Mouse (Mus musculus) left cerebral cortex, adult 9 months (tissue): ENCODE data around the gene Bhmt.
"Not testable (repeated sequence)": the region's sequence is repeated elsewhere in the genome, so short reads cannot be mapped to it uniquely, and the experiment has no call there.

Source experiments
- DNase-seq, 2 experiments: peaks; one replicate each; pipeline ENCODE4 v3.0.0; 2022; ENCODE audit warnings: low spot score in 2 of 2

Bhmt gene

DNA sequence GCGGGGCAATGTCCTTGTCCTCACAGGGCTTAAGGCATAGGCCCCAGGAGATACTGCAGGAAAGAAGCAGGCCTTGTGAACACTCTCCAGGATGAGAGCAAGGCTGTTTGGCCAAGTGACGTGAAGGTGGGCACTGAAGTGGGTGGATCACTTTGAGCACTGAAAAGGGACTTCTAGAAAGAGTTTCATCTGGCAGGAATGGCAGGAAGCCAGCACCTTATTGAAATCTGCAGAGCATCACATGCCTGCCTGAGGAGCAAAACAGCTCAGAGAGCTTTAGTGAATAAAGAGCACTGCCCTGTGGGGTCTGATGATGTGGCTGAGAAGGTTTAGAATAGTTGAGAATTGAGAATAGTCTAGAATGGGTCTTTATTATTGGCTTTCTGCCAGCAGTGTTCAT lies 29.3 kb downstream of the Bhmt start:
- no peak for DNase-seq

GRCm38 (mm10) chr13:93607701-93608100 lies 30.1 kb downstream of the Bhmt start:
- DNase-seq = peak in 1 of 2 experiments; percentile 52

DNA sequence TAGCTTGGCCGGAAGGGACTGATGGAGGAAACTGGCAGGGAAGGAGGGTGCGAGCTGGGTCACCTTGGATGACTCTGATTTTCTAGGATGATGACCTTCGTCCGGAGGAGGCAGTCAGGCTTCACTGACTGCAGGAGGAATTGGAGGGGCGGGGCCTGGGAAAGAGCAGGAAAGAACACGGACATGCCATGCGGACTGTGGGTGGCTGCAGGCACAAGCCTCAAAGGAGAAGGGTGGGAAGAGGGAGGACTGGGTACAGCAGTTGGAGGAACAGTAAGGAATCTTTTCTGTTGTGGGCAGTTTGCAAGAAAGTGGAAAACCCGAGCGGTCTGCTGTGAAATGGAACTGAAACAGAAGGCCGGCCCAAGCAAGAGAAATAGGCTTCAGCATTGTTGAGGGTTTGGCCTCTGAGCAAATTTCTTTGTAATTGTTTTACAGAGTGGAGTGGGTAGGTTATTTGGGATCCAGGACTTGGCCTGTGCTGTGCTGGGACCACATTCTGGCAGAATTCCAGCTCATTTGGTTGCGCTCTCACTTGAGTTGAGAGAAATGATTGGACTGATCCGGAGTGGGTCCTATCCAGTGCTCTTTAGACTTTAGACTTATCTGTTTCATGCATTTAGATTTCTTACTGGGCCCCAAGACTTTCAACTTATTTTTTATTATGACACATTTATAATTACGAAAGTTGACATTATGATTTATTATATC lies 30.7 kb downstream of the Bhmt start:
- peak in 1 of 2 experiments; percentile 46 for DNase-seq

GRCm38 (mm10) chr13:93604698-93605097 lies 33.1 kb downstream of the Bhmt start:
- DNase-seq = peak in 1 of 2 experiments; percentile 54

GRCm38 (mm10) chr13:93601527-93601926 lies 36.2 kb downstream of the Bhmt start:
- DNase-seq = no peak

DNA sequence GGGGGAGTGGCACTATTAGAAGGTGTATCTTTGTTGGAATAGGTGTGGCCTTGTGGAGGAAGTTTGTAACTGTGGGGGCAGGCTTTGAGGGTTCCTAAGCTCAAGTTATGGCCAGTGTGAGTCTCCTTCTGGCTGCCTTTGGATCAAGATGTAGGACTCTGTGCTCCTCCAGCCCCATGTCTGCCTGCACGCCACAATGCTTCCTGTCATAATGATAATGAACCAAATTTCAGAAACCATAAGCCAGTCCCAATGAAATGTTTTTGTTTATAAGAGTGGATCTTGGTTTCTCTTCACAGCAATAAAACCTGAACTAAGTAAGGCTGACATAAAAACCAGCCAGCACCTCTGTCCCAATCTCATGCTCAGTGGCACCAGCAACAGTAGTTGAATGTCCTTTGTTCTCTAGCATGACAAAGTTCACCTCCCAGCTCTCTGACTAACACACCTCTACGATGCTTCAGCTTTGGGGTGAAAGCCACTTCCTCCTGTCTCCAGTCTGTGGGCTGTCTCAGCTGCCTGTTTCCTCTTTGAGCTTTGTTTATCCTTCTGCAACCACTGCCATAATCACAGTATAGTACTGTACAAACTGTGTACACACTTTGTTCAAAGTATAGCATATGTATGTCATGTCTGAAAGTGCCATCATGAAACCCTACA lies 44.6 kb downstream of the Bhmt start:
- DNase-seq = no peak

DNA sequence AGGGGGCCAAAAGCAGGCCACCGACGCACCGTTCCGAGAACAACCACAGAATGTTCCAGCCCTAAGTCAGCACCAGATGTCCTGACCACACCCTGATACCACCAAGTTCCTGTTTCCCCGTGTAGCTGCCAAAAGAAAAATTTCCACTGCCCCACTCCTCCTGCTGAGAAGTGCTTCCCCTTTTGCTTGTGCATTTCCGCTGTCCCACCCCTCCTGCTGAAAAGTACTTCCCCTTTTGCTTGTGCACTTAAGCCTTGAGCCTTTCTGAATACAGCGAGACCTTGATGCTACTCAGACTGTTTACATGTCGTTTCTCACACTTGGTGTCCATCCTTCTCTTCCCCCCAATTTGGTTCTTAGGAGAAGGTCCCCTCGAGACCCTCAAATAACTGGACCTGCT lies 55.2 kb downstream of the Bhmt start:
- DNase-seq = not testable (repeated sequence)

- DNase-seq = no peak
These were observed 57.3 kb downstream of the Bhmt start for GRCm38 (mm10) chr13:93580431-93580830.

DNA sequence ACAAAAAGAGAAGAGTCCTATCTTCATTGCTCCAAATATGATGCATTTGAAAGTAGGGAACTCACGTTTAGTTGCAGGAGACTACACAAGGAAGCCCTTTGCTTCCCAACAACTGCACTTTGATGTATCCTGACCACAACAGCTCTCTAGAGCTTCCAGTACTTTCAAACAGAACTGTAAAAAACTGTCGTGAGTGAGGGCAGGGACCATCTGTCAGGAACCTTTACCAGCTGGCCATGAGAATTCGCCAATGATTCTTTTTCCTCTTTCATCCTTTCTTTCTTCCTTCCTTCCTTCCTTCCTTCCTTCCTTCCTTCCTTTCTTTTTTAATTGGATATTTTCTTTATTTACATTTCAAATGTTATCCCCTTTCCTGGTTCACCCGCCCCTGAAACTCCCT lies 68.1 kb downstream of the Bhmt start:
- no peak for DNase-seq
